Mouse (Mus musculus): ENCODE measurements at regions not wholly inside any gene's neighbourhood (a gene's known extent, or its start where the extent isn't known, plus 50 kb on each side); places are given as distances from the start of the nearest gene placed in this dataset.

GRCm38 (mm10) chr9:94239479-94240241 is 298.2 kb downstream of the 1190002N15Rik start:
- peak; percentile 52 for DNase-seq

GRCm38 (mm10) chr9:94238565-94238964 is 299.3 kb downstream of the 1190002N15Rik start:
- no peak for DNase-seq

GRCm38 (mm10) chr9:94229537-94229936 is 308.3 kb downstream of the 1190002N15Rik start:
- DNase-seq, result no peak

GRCm38 (mm10) chr9:94219116-94219515 is 318.8 kb downstream of the 1190002N15Rik start:
- DNase-seq, result peak; percentile 15

GRCm38 (mm10) chr9:94216414-94217279 is 321.2 kb downstream of the 1190002N15Rik start:
- no peak for DNase-seq

GRCm38 (mm10) chr9:94210467-94211249 is 327.2 kb downstream of the 1190002N15Rik start:
- DNase-seq, result no peak

GRCm38 (mm10) chr9:94208987-94209386 is 328.9 kb downstream of the 1190002N15Rik start:
- no peak for DNase-seq

GRCm38 (mm10) chr9:94200892-94201291 is 337.0 kb downstream of the 1190002N15Rik start:
- DNase-seq, result no peak

- no peak for DNase-seq
These were observed 338.0 kb downstream of the 1190002N15Rik start for GRCm38 (mm10) chr9:94199864-94200263.

GRCm38 (mm10) chr9:94191083-94191482 is 346.8 kb downstream of the 1190002N15Rik start:
- no peak for DNase-seq

GRCm38 (mm10) chr9:94189872-94190800 is 347.7 kb downstream of the 1190002N15Rik start:
- DNase-seq, result no peak

GRCm38 (mm10) chr9:94188124-94188523 is 349.8 kb downstream of the 1190002N15Rik start:
- DNase-seq, result no peak

GRCm38 (mm10) chr9:94169905-94170612 is 367.8 kb downstream of the 1190002N15Rik start:
- no peak for DNase-seq

- DNase-seq, result no peak
These were observed 374.2 kb downstream of the 1190002N15Rik start for GRCm38 (mm10) chr9:94163671-94164070.

GRCm38 (mm10) chr9:94155581-94155980 is 382.3 kb downstream of the 1190002N15Rik start:
- DNase-seq, result no peak

- DNase-seq, result no peak
These were observed 389.4 kb downstream of the 1190002N15Rik start for GRCm38 (mm10) chr9:94148474-94148873.

GRCm38 (mm10) chr9:94146787-94147186 is 391.1 kb downstream of the 1190002N15Rik start:
- no peak for DNase-seq

- peak; percentile 13 for DNase-seq
These were observed 401.4 kb downstream of the 1190002N15Rik start for GRCm38 (mm10) chr9:94136444-94136843.

GRCm38 (mm10) chr9:94133682-94134081 is 404.2 kb downstream of the 1190002N15Rik start:
- DNase-seq, result no peak

GRCm38 (mm10) chr9:94131367-94131766 is 406.5 kb downstream of the 1190002N15Rik start:
- no peak for DNase-seq

GRCm38 (mm10) chr9:94116961-94117360 is 420.9 kb downstream of the 1190002N15Rik start:
- no peak for DNase-seq
